Mouse (Mus musculus) hindbrain, postnatal 0 days (tissue): ENCODE data around the gene BC107364. TPM values are rescaled to one million over a fixed set of nuclear protein-coding genes. Genes with fewer than 3 reads are reported as not detected.

Source experiments
- ATAC-seq: fragments of 200-750 bp; cut with Nextera tagmentation; 2 replicates; pipeline ENCODE4 v1.8.0; 2017; ENCODE audit warnings: mild to moderate bottlenecking, moderate TSS enrichment, moderate library complexity
- DNase-seq: peaks from one replicate; pipeline ENCODE4 v3.0.0-alpha.2; 2015; ENCODE audit warnings: low spot score
- H3K27ac ChIP-seq: fragments of 300-500 bp; sonication (generic); 2 replicates; pipeline ENCODE4 v1.5.1; 2014; ENCODE audit warnings: mild to moderate bottlenecking
- H3K27me3 ChIP-seq: fragments of 300-500 bp; sonication (generic); 2 replicates; pipeline ENCODE4 v1.6.1; 2014; ENCODE audit warnings: low read length, mixed read lengths; ENCODE audit not compliant: insufficient read depth
- H3K36me3 ChIP-seq: fragments of 300-500 bp; sonication (generic); 2 replicates; pipeline ENCODE4 v1.6.1; 2014; ENCODE audit warnings: low read length, mixed read lengths; ENCODE audit not compliant: insufficient read depth
- H3K4me1 ChIP-seq: fragments of 300-500 bp; sonication (generic); 2 replicates; pipeline ENCODE4 v1.6.1; 2014; ENCODE audit warnings: antibody characterized with exemption, low read length, mixed read lengths; ENCODE audit not compliant: insufficient read depth
- H3K4me2 ChIP-seq: fragments of 300-500 bp; sonication (generic); 2 replicates; pipeline ENCODE4 v1.6.1; 2014; ENCODE audit warnings: low read depth, mild to moderate bottlenecking, low read length, moderate library complexity, mixed read lengths
- H3K4me3 ChIP-seq: fragments of 300-500 bp; sonication (generic); 2 replicates; pipeline ENCODE4 v1.5.1; 2014; ENCODE audit warnings: low read length
- H3K9ac ChIP-seq: fragments of 300-500 bp; sonication (generic); replicated peaks from 2 replicates; pipeline ENCODE4 v1.6.1; 2014; ENCODE audit warnings: mild to moderate bottlenecking, low read length, moderate library complexity, mixed read lengths
- H3K9me3 ChIP-seq: fragments of 300-500 bp; sonication (generic); 2 replicates; pipeline ENCODE4 v1.6.1; 2016; ENCODE audit warnings: low read length, mixed read lengths
- CTCF ChIP-seq: IDR thresholded peaks from 2 replicates; pipeline ENCODE4 v1.5.1; 2016; ENCODE audit warnings: antibody characterized with exemption, control low read depth, low read depth
- WGBS: fragments of 180-500 bp; shearing (Covaris S2); extraction: QIAGEN DNeasy Blood & Tissue Kit; methylation state at CpG from one replicate; pipeline ENCODE4 v1.1.7; 2014; 5-methylcytosine and 5-hydroxymethylcytosine counted together
- polyA plus RNA-seq: library from polyadenylated mRNA; unstranded; fragments of >200 nt; fragmentation: Nextera tagmentation; extraction: Ambion mirVana; gene quantifications from 2 replicates; pipeline ENCODE4 v1.2.1, GENCODE M21; 2015
- total RNA-seq: library from RNA; depleted of rRNA; stranded (reverse); fragments of >200 nt; gene quantifications from 2 replicates; pipeline ENCODE4 v1.2.3, GENCODE M21; 2014

BC107364 gene
- total and polyA plus RNA-seq, 2 experiments from 2014 or later = not detected

DNA sequence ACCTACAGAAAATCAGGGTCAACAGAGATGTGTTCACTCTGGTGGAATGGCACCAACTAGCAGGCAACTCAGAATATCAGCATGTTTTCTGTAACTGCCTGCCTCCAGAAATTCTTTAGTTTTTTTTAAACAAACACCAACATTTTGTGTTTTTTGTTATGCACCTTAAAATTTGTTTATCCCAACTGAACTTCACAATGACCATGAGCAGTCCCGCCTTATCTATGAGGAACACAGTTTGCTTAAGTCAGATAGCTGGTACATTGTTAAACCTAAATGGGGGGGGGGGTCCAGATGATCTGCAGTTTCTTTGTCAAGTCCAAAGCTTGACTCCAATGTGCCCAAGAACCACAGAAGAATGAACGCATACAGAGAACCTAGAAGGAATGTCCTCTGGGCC is 36.0 kb downstream of the BC107364 start:
- no peaks in the 10 kb centered on the region for H3K9me3 ChIP-seq
- H3K9ac ChIP-seq = no peak overlapping the region
- no peaks in the 10 kb centered on the region for H3K4me1 ChIP-seq
- H3K4me3 ChIP-seq = no peak overlapping the region
- no peaks in the 10 kb centered on the region for H3K36me3 ChIP-seq
- H3K27ac ChIP-seq = no peak overlapping the region
- no peak overlapping the region for H3K4me2 ChIP-seq
- ATAC-seq = no peak
- no peak for TF ChIP-seq CTCF
- no peak for DNase-seq
- H3K27me3 ChIP-seq = no peaks in the 10 kb centered on the region
- 91% methylated on average over 2 of the region's 2 CpGs for WGBS

DNA sequence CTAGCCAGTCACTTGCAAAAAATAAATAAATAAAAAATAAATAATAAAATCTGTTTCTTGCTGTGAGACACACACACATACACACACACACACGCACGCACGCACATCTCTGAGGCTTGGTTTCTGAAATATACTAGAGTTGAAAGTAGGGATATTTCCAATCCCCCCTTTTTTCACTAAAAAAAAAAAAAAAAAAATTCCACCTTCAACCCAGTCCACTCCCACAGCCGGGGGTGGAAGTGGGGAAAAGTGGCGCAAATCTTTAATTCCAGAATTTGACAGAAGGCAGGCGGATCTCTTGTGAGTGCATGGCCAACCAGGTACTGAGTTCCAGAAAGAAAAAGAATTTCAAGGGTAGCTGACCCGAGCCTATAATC is 37.2 kb downstream of the BC107364 start:
- Histone ChIP-seq H3K36me3 (no peaks in the 10 kb centered on the region), H3K27me3 (peaks cover 9% of the 10 kb centered on the region; the same call in 1 of the 2 replicates), H3K4me3 (peak overlapping the region; percentile 57), H3K4me1 (no peaks in the 10 kb centered on the region), H3K4me2 (peak overlapping the region; percentile 83), H3K9me3 (no peaks in the 10 kb centered on the region), H3K9ac (peak overlapping the region; percentile 78), H3K27ac (no peak overlapping the region)
- DNase-seq (no peak), ATAC-seq (no peak)
- WGBS = 37% methylated on average over 7 of the region's 7 CpGs
- no peak for TF ChIP-seq CTCF

DNA sequence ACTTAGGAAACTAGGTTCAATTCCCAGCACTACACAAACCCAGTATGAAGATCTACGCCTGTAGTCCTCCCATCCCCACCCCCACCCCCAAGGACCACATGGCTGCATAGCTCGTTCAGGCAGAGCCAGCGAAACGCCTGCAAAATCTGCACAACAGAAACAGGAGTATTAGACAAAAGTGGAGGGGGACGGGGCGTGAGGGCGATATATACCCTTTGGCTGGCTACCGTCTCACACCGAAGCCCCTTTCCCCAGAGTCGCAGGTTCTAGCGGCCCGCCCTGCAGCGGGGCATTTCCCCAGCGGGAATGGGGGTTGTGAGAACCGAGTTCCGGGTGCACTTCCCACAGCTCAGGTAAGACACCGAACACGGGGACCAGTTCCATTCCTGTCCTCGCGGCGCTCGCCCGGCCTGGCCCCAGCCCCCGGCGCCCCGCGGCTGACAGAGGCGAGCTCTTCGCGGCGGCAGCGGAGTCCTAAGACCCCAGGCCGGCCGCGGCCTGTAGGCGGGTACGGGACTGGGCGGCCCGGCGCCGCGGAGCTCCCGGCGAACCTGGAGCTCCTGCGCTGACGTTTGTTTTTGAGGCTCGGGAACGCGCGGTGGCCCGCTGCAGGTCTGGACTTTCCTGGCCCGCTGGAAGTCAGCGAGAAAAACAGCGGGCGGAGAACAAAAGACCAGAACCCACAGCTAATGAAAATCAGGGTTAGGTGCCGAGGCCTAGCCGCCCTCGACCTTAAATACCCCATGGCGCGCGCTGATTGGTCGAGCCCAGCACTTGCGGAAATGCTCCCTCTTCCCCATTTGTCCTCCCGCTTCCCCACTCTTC is 37.8 kb downstream of the BC107364 start:
- DNase-seq = peak; percentile 83
- WGBS = under 1% methylated on average over 64 of the region's 64 CpGs

DNA sequence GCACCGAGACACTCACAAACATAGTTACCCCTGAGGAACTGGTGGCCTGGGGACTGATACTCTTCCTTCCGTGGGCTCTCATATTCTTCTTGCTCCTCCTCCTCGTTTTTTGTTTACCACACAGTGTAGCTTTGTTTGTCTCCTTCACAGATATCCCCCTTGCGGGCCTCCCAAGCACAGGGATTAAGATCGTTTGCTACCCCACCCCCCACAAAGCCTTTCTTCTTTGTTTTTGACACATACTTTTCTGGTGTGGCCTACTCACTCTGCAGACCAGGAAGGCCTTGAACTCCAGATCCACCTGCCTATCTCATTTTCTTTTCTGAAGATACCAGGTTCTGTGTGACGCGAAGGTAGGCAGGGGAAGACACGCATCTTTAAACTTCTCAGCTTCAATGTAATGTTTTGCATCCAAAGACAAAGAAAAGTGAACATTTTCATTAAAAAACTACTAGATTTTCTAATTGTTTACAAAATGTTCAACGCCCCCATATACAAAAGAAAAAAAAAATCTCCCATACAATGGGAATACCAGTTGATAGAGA is 38.5 kb downstream of the BC107364 start:
- WGBS = 64% methylated on average over 9 of the region's 9 CpGs
- no peaks in the 10 kb centered on the region for H3K4me1 ChIP-seq
- H3K4me2 ChIP-seq = peak overlapping the region; percentile 83
- peak overlapping the region; percentile 57 for H3K4me3 ChIP-seq
- DNase-seq (no peak), ATAC-seq (no peak)
- no peaks in the 10 kb centered on the region for H3K36me3 ChIP-seq
- no peak overlapping the region for H3K27ac ChIP-seq
- H3K27me3 ChIP-seq = peaks cover 21% of the 10 kb centered on the region
- no peaks in the 10 kb centered on the region for H3K9me3 ChIP-seq
- H3K9ac ChIP-seq = peak overlapping the region; percentile 78; the same call in 1 of the 2 replicates
- no peak for TF ChIP-seq CTCF

More for the DNA sequence above, 37.8 kb downstream of the BC107364 start:
- no peaks in the 10 kb centered on the region for H3K4me1 ChIP-seq
- H3K27ac ChIP-seq = peak overlapping the region; percentile 78
- peak overlapping the region; percentile 57 for H3K4me3 ChIP-seq
- H3K4me2 ChIP-seq = peak overlapping the region; percentile 83
- peaks cover 15% of the 10 kb centered on the region for H3K27me3 ChIP-seq
- H3K9ac ChIP-seq = peak overlapping the region; percentile 78
- ATAC-seq = peak; percentile 87
- no peak for TF ChIP-seq CTCF
- H3K9me3 ChIP-seq = no peaks in the 10 kb centered on the region
- H3K36me3 ChIP-seq = no peaks in the 10 kb centered on the region

DNA sequence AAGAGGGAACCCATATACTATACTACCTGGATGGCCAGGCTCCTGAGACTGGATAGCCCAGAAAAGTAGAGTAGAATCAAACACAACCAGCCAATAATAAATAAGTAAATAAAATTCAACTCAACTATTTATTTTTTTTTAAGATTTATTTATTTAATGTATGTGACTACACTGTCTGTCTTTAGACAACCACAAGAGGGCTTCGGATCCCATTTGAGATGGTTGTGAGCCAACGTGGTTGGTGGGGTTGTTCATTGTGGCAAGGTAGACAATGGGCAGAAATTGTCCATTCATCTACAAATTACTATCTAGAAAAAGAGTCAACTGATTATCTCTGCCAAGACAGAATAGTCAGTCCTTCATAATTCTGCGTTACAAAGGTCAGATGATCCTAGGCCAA is 40.3 kb downstream of the BC107364 start:
- no peaks in the 10 kb centered on the region for H3K4me1 ChIP-seq
- no peak overlapping the region for H3K4me2 ChIP-seq
- DNase-seq (no peak), ATAC-seq (no peak)
- H3K27ac ChIP-seq = no peak overlapping the region
- 0 out of 2 replicates have a peak, but pooled peaks have one; percentile 14 for TF ChIP-seq CTCF
- H3K9me3 ChIP-seq = no peaks in the 10 kb centered on the region
- no peak overlapping the region for H3K4me3 ChIP-seq
- H3K27me3 ChIP-seq = peaks cover 34% of the 10 kb centered on the region
- H3K36me3 ChIP-seq = no peaks in the 10 kb centered on the region
- WGBS = 77% methylated on average over 3 of the region's 3 CpGs
- no peak overlapping the region for H3K9ac ChIP-seq

DNA sequence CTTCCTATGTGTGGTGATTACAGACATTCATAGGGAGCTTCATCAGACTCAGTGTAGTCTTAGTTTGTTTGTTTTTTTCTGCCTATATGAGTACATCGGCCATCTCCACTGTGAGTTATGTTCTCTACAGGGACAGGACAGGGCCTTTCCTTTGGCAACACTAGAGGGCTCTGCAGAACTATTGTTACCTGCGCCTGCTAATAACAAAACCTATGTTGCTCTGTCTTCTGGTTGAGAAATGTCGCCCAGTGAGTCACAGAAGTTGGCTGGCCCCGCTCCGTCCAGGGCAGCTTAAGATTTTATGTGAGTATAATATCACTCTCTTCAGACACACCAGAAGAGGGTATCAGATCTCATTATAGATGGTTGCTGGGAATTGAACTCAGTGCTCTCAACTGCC is 41.1 kb downstream of the BC107364 start:
- no peak for TF ChIP-seq CTCF
- Histone ChIP-seq H3K4me2 (no peak overlapping the region), H3K4me3 (no peak overlapping the region), H3K36me3 (no peaks in the 10 kb centered on the region), H3K27ac (no peak overlapping the region), H3K4me1 (no peaks in the 10 kb centered on the region), H3K27me3 (peaks cover 40% of the 10 kb centered on the region), H3K9ac (no peak overlapping the region), H3K9me3 (no peaks in the 10 kb centered on the region)
- WGBS = 92% methylated on average over 5 of the region's 5 CpGs
- DNase-seq (no peak), ATAC-seq (no peak)
